Mouse (Mus musculus) splenic B cell, adult 2 months (primary cell): ENCODE data around the gene Olfr59.

Source experiments
- DNase-seq: peaks from one replicate; pipeline ENCODE4 v3.0.0-alpha.2; 2011; ENCODE audit warnings: low read depth, low spot score
- H3K27me3 ChIP-seq: 2 replicates; pipeline ENCODE4 v1.6.1; 2012; ENCODE audit warnings: mild to moderate bottlenecking, low read length, moderate library complexity, mixed read lengths; ENCODE audit not compliant: control insufficient read depth, poor library complexity, insufficient read depth, severe bottlenecking
- H3K36me3 ChIP-seq: 2 replicates; pipeline ENCODE4 v1.6.1; 2012; ENCODE audit warnings: mild to moderate bottlenecking, low read length, moderate library complexity, mixed read lengths; ENCODE audit not compliant: control insufficient read depth, poor library complexity, insufficient read depth, severe bottlenecking

Gene Olfr59

GRCm38 (mm10) chr11:74283436-74283835, at the start of gene Olfr59:
TSS of gene Olfr59 (plus strand) at chr11:74283736.
- H3K36me3 ChIP-seq = no peaks in the 10 kb centered on the region
- no peaks in the 10 kb centered on the region for H3K27me3 ChIP-seq
- no peak for DNase-seq

- no peaks in the 10 kb centered on the region for H3K36me3 ChIP-seq
- no peaks in the 10 kb centered on the region for H3K27me3 ChIP-seq
- no peak for DNase-seq
These were observed 42.3 kb upstream of the Olfr59 start for GRCm38 (mm10) chr11:74241201-74241600.

GRCm38 (mm10) chr11:74259508-74259907, 24.0 kb upstream of the Olfr59 start, which contains the start of gene Olfr406:
TSS of gene Olfr406 (plus strand) at chr11:74259808.
- Histone ChIP-seq H3K36me3 (no peaks in the 10 kb centered on the region), H3K27me3 (no peaks in the 10 kb centered on the region)
- no peak for DNase-seq

GRCm38 (mm10) chr11:74287256-74287655, 3.7 kb downstream of the Olfr59 start:
- H3K27me3 ChIP-seq = no peaks in the 10 kb centered on the region
- DNase-seq = no peak
- H3K36me3 ChIP-seq = no peaks in the 10 kb centered on the region

- no peak for DNase-seq
- no peaks in the 10 kb centered on the region for H3K27me3 ChIP-seq
- H3K36me3 ChIP-seq = no peaks in the 10 kb centered on the region
These were observed 42.5 kb downstream of the Olfr59 start for GRCm38 (mm10) chr11:74326044-74326443.

- H3K36me3 ChIP-seq = no peaks in the 10 kb centered on the region
- no peak for DNase-seq
- H3K27me3 ChIP-seq = no peaks in the 10 kb centered on the region
These were observed 45.2 kb downstream of the Olfr59 start for GRCm38 (mm10) chr11:74328781-74329180.

GRCm38 (mm10) chr11:74337931-74338330, 54.4 kb downstream of the Olfr59 start, which contains the start of gene Olfr410:
TSS of gene Olfr410 (minus strand) at chr11:74338031.
- H3K36me3 ChIP-seq = no peaks in the 10 kb centered on the region
- H3K27me3 ChIP-seq = no peaks in the 10 kb centered on the region
- DNase-seq = no peak
